Mouse (Mus musculus) G1E (cell line): ENCODE results near the gene En1. TPM values are rescaled to one million over a fixed set of nuclear protein-coding genes. Genes with fewer than 3 reads are reported as not detected.

ENCODE experiments used
- ATAC-seq: 2 replicates; pipeline ENCODE4 v1.8.0; 2016; ENCODE audit warnings: mild to moderate bottlenecking; ENCODE audit not compliant: insufficient number of reproducible peaks, poor library complexity, low FRiP score, severe bottlenecking; ENCODE audit errors: extremely low read depth
- DNase-seq: peaks from one replicate; pipeline ENCODE4 v3.0.0; 2012; ENCODE audit warnings: low spot score
- H3K27me3 ChIP-seq: 2 replicates; pipeline ENCODE4 v1.6.1; 2012; ENCODE audit warnings: mild to moderate bottlenecking, low read length, inconsistent platforms; ENCODE audit not compliant: insufficient read depth
- H3K36me3 ChIP-seq: replicated peaks from 2 replicates; pipeline ENCODE3; 2012; ENCODE audit warnings: mild to moderate bottlenecking, inconsistent platforms
- H3K4me1 ChIP-seq: 2 replicates; pipeline ENCODE4 v1.6.1; 2012; ENCODE audit warnings: low read depth, low read length, inconsistent platforms, mixed read lengths; ENCODE audit not compliant: insufficient read depth
- H3K4me3 ChIP-seq: 2 replicates; pipeline ENCODE4 v1.5.1; 2012; ENCODE audit warnings: low read depth, mild to moderate bottlenecking, inconsistent platforms, low read length, moderate library complexity, mixed read lengths
- H3K9me3 ChIP-seq: replicated peaks from 2 replicates; pipeline ENCODE4 v1.6.1; 2012; ENCODE audit warnings: inconsistent platforms
- CTCF ChIP-seq: IDR thresholded peaks from 2 replicates; pipeline ENCODE4 v1.5.1; 2012; ENCODE audit warnings: low read depth, low read length, inconsistent platforms, mixed read lengths
- GATA1 ChIP-seq: IDR thresholded peaks from 2 replicates; pipeline ENCODE4 v1.6.1; 2012; ENCODE audit warnings: borderline replicate concordance, low read length, inconsistent platforms, mixed read lengths
- GATA2 ChIP-seq: IDR thresholded peaks from 2 replicates; pipeline ENCODE4 v1.6.1; 2012; ENCODE audit warnings: low read depth, low read length, inconsistent platforms, borderline replicate concordance
- POLR2AphosphoS5 ChIP-seq: IDR thresholded peaks from 2 replicates; pipeline ENCODE4 v1.6.1; 2012; ENCODE audit warnings: low read depth, low read length, inconsistent platforms; ENCODE audit not compliant: insufficient replicate concordance
- TAL1 ChIP-seq: conservative IDR thresholded peaks from 2 replicates; pipeline ENCODE4 v1.6.1; 2012; ENCODE audit warnings: low read depth, low read length, inconsistent platforms, mixed read lengths
- polyA plus RNA-seq: library from polyadenylated mRNA; stranded (reverse); fragments of >175 nt; gene quantifications from 2 replicates; pipeline ENCODE4 v1.2.3, GENCODE M21; 2012
- total RNA-seq, 2 experiments: library from RNA; stranded (forward) in 1 of 2; stranded (reverse) in 1 of 2; fragments of 200-1000 nt in 1 of 2; fragments of >200 nt in 1 of 2; fragmentation: Nextera tagmentation in 1 of 2; gene quantifications; 2 replicates each; pipeline ENCODE4 v1.2.3; 2014 to 2017

Gene En1
- total and polyA plus RNA-seq, 3 experiments: 0.11 TPM; not detected in 2

- Histone ChIP-seq H3K9me3 (peaks cover 62% of the 10 kb centered on the region), H3K4me3 (no peak overlapping the region), H3K36me3 (no peaks in the 10 kb centered on the region), H3K27me3 (no peaks in the 10 kb centered on the region), H3K4me1 (no peaks in the 10 kb centered on the region)
- DNase-seq: no peak
- no peak for ATAC-seq
- TF ChIP-seq TAL1 (no peak), GATA2 (no peak), POLR2AphosphoS5 (no peak), CTCF (no peak), GATA1 (no peak)
Measured at GRCm38 (mm10) chr1:120586500-120587110, 15.6 kb upstream of the En1 start.

GRCm38 (mm10) chr1:120587431-120587830, 14.8 kb upstream of the En1 start:
- no peak for TF ChIP-seq CTCF
- TF ChIP-seq POLR2AphosphoS5: no peak
- no peak for TF ChIP-seq GATA1
- no peak for TF ChIP-seq GATA2
- TF ChIP-seq TAL1: no peak
- Histone ChIP-seq H3K27me3 (no peaks in the 10 kb centered on the region), H3K4me1 (no peaks in the 10 kb centered on the region), H3K9me3 (peaks cover 62% of the 10 kb centered on the region), H3K4me3 (no peak overlapping the region), H3K36me3 (no peaks in the 10 kb centered on the region)
- DNase-seq (no peak), ATAC-seq (no peak)

DNA sequence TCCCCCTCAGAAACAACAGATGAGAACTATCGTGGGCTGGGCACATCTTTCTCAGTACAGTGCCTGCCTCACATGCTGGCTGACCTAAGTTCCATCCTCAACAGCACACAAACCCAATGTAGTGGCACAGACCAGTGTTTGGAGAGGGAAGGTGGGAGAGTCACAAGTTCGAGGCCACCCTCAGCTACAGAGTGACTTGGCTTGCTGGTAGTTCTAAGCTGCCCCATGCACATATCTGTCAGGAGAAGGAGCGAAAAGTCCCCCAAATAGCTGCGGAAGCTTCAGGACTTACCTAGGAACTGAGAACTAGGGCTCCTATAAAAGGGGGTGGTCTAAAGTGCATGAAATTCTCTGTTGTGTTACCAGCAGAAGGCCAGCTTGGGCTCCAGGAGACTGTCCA, 14.3 kb upstream of the En1 start:
- H3K4me1 ChIP-seq: no peaks in the 10 kb centered on the region
- no peak overlapping the region for H3K4me3 ChIP-seq
- no peaks in the 10 kb centered on the region for H3K36me3 ChIP-seq
- no peaks in the 10 kb centered on the region for H3K27me3 ChIP-seq
- no peak for TF ChIP-seq GATA2
- no peak for TF ChIP-seq POLR2AphosphoS5
- no peak for TF ChIP-seq GATA1
- no peak for TF ChIP-seq TAL1
- TF ChIP-seq CTCF: no peak
- no peak for DNase-seq
- ATAC-seq: no peak
- peaks cover 65% of the 10 kb centered on the region for H3K9me3 ChIP-seq

GRCm38 (mm10) chr1:120588362-120589027, 13.7 kb upstream of the En1 start:
- Histone ChIP-seq H3K36me3 (no peaks in the 10 kb centered on the region), H3K27me3 (no peaks in the 10 kb centered on the region), H3K4me3 (no peak overlapping the region), H3K9me3 (peaks cover 65% of the 10 kb centered on the region), H3K4me1 (no peaks in the 10 kb centered on the region)
- TF ChIP-seq CTCF (no peak), POLR2AphosphoS5 (no peak), GATA2 (no peak)
- DNase-seq (no peak), ATAC-seq (no peak)

GRCm38 (mm10) chr1:120593236-120593919, 8.8 kb upstream of the En1 start:
- no peaks in the 10 kb centered on the region for H3K36me3 ChIP-seq
- no peaks in the 10 kb centered on the region for H3K4me1 ChIP-seq
- no peak overlapping the region for H3K4me3 ChIP-seq
- ATAC-seq (no peak), DNase-seq (no peak)
- no peaks in the 10 kb centered on the region for H3K27me3 ChIP-seq
- H3K9me3 ChIP-seq: peaks cover 82% of the 10 kb centered on the region
- TF ChIP-seq GATA1: no peak
- TF ChIP-seq CTCF: no peak
- TF ChIP-seq POLR2AphosphoS5: no peak
- TF ChIP-seq GATA2: no peak
- TF ChIP-seq TAL1: no peak

GRCm38 (mm10) chr1:120594603-120595002, 7.6 kb upstream of the En1 start:
- no peaks in the 10 kb centered on the region for H3K27me3 ChIP-seq
- H3K4me1 ChIP-seq: no peaks in the 10 kb centered on the region
- H3K4me3 ChIP-seq: no peak overlapping the region
- peaks cover 83% of the 10 kb centered on the region for H3K9me3 ChIP-seq
- DNase-seq (no peak), ATAC-seq (no peak)
- no peak for TF ChIP-seq POLR2AphosphoS5
- no peaks in the 10 kb centered on the region for H3K36me3 ChIP-seq
